Mouse (Mus musculus) neural tube, embryonic 13.5 days (tissue): ENCODE results near the gene Rhd. TPM values are rescaled to one million over a fixed set of nuclear protein-coding genes. Genes with fewer than 3 reads are reported as not detected.

Experiments used
- polyA plus RNA-seq: library from polyadenylated mRNA; unstranded; fragments of >200 nt; fragmentation: Nextera tagmentation; extraction: Ambion mirVana; gene quantifications from 2 replicates; pipeline ENCODE4 v1.2.1, GENCODE M21; 2015

Gene Rhd
- polyA plus RNA-seq, 1 experiment from 2014 or later = 1.5 TPM

Other genes starting within 250 kb of the Rhd start
- gene Man1c1, start 160.2 kb upstream of the Rhd start, polyA plus RNA-seq = 5.3 and 5.7 TPM in 2 replicates
- 3.6 and 4.9 TPM in 2 replicates for gene Ldlrap1, start 96.5 kb upstream of the Rhd start, polyA plus RNA-seq
- 101 and 113 TPM in 2 replicates for gene Maco1, start 11.2 kb upstream of the Rhd start, polyA plus RNA-seq
- gene Tmem50a, start 50.5 kb downstream of the Rhd start, polyA plus RNA-seq = 224 and 230 TPM in 2 replicates
- gene Rsrp1, start 59.1 kb downstream of the Rhd start, polyA plus RNA-seq = 485 and 516 TPM in 2 replicates
- gene Syf2, start 66.4 kb downstream of the Rhd start, polyA plus RNA-seq = 76.8 and 82.1 TPM in 2 replicates